Mouse (Mus musculus): ENCODE measurements at regions not wholly inside any gene's neighbourhood (a gene's known extent, or its start where the extent isn't known, plus 50 kb on each side); places are given as distances from the start of the nearest gene placed in this dataset.

DNA sequence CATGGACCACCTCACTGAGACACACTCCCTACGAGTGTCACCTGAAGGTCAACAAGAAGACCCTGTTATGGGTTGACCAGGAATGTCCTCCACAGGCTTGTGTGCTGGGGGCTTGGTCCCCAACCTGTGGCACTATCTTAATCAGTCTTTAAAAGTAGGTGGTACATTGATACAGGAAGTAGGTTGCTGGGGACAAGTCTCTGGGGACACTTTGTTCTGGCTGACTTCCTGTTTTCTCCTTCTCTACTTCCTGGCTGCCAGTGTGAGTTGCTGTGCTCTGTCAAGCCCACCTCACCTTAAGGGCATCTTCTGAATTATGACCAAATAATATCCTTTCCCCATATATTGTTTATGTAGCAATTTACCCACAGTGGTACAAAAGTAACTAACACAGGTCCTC is 96.1 kb downstream of the Cct6b start:
- POLR2A ChIA-PET, result no interaction called here

DNA sequence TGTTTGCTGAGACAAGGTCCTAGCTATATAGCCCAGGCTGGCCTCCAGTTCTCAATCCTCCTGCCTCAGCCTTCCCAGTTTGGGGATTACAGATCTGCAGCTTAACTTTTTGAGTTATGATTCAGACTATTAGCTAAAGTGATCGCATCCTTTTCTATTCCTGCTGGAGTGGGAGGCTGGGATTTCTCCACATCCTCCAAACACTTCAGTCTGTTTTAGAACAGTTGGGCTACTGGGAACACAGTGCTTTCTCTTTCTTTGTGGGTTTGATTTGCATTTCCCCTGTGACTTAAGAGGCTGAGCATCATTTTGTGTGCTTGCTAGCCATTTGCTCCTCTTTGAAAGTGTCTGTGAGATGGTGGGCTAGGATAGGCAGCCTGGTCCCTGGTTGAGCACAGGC is 100.0 kb downstream of the Cct6b start:
- POLR2A ChIA-PET, result no interaction called here
- CTCF ChIA-PET, result interaction anchor here in 1 of 4 experiments (1.2 kb wide), 1 partner anchor 51 kb away, joined by 4 read pairs; no protein-coding TSS in a partner anchor

More for the DNA sequence above, 96.1 kb downstream of the Cct6b start:
- CTCF ChIA-PET, result no interaction called here

DNA sequence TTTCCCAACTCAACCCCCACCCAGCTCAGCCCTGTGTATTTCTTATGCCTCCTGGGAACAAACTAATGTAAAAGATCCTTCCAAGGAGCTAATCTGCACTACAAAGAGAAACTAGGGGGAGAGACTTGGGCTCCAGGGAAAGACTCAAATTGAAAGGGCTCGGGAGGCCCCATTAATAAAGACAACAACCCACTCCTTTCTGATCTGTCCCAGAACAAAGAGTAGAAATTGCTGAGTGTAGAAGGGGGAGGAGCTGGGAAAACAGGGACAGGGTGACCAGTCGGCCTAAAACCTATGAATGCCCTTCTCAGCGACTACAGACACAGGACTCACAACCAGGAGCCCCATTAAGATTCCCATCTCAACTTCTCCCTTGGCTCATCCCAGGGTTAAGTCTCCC is 102.0 kb downstream of the Cct6b start:
- POLR2A ChIA-PET, result interaction anchor here (0.6 to 1.9 kb wide), 11 partner anchors 8 to 606 kb away, joined by 3 to 7 read pairs (median 3); no protein-coding TSS in a partner anchor
- CTCF ChIA-PET, result interaction anchor here in 3 of 4 experiments (0.6 to 2.0 kb wide), 4 partner anchors 10 to 229 kb away, joined by 3 to 8 read pairs (median 4); no protein-coding TSS in a partner anchor

DNA sequence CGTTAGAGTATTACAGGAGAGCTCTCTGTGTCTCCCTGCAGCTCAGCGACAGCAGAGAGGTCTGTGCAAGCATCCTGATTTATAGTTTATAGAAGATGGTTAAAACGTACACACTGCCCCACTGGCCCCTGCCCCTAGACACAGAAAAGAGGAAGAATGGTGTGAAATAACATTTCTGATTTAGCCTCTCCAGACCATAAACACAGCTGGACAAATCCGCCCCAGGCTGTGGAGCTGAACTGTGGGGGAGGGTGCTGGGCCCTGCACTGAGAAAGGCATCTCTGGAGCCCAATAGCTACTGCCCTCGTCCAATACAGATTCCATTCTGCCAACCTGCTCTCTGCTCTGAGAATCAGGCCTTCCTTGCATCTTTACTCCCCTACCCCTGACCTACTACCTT is 112.4 kb downstream of the Cct6b start:
- POLR2A ChIA-PET, result interaction anchor here in 1 of 4 experiments (0.6 to 1.5 kb wide), 3 partner anchors 44 to 400 kb away, joined by 3 to 5 read pairs (median 3); no protein-coding TSS in a partner anchor
- CTCF ChIA-PET, result interaction anchor here in 1 of 4 experiments (1.3 kb wide), 1 partner anchor 11 kb away, joined by 3 read pairs; no protein-coding TSS in a partner anchor

DNA sequence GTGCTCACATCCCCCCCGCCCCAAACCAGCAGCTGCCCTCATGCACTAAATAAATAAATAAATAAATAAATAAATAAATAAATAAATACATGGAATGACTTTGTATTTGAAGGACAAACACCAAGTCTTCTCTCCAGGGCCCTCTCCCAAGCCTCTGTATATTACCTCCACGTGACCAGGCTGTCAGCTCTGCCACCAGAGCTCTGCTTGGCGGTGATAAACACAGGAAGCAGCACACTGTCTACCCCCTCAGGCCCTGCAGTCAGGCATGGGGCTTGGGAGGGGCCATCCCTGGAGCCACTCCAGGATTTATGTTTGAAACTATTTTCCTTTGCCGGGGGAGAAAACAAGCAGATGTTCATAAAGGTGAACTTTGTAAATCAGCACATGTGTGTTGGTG is 125.6 kb downstream of the Cct6b start:
- POLR2A ChIA-PET, result interaction anchor here in 1 of 4 experiments (0.5 to 0.6 kb wide), 2 partner anchors 24 to 63 kb away, joined by 3 read pairs; no protein-coding TSS in a partner anchor

DNA sequence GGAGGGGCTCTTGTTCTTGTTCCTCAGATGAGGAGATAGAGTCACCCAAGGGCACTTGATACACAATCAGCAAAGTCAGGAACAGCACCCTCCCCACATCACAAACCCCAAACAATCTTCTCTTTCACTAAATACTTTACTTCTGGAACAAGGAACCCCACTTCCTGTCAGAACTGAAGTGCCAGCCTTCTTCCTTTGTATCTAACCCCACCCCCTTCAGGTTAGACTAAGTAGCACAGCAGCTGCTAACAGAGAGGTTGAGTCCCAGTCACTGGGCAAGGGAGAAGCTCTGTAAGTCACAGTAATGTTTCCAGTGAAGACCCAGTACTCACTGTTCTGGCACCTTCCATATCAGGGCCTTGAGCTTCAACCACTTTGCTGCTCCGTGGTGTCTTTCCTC is 131.9 kb downstream of the Cct6b start:
- ChIA-PET POLR2A (interaction anchor here in 2 of 4 experiments (1.1 to 1.6 kb wide), 4 partner anchors 14 to 67 kb away, joined by 3 to 5 read pairs (median 3); no protein-coding TSS in a partner anchor), CTCF (interaction anchor here in 3 of 4 experiments (0.9 to 2.0 kb wide), 3 partner anchors 13 to 19 kb away, joined by 3 to 7 read pairs (median 3); no protein-coding TSS in a partner anchor)

More for the DNA sequence above, 125.6 kb downstream of the Cct6b start:
- CTCF ChIA-PET, result no interaction called here

DNA sequence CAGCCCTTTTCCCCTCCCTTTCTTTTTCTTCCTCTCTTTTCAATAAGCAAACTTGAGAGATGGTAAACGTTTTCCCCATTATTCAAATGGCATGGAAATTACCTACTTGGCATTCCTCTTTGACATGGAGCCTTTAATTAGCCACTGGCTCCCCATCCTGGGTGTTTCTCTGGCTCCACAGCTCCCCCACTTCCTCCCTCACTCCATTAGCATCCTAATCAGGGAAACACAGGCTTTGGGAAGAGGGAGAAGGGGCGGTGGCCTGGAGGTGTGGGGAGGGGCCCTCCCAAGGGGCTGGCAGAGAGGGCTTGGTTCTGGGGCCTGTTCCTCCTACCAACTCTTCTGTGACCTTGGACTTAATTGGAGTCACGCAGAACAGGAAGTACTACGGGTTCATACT is 132.7 kb downstream of the Cct6b start:
- POLR2A ChIA-PET, result interaction anchor here in 3 of 4 experiments (0.5 to 1.5 kb wide), 5 partner anchors 13 to 68 kb away, joined by 3 to 5 read pairs (median 3); no protein-coding TSS in a partner anchor
- CTCF ChIA-PET, result interaction anchor here in 3 of 4 experiments (0.7 to 2.0 kb wide), 5 partner anchors 14 to 19 kb away, joined by 3 to 7 read pairs (median 3); no protein-coding TSS in a partner anchor

DNA sequence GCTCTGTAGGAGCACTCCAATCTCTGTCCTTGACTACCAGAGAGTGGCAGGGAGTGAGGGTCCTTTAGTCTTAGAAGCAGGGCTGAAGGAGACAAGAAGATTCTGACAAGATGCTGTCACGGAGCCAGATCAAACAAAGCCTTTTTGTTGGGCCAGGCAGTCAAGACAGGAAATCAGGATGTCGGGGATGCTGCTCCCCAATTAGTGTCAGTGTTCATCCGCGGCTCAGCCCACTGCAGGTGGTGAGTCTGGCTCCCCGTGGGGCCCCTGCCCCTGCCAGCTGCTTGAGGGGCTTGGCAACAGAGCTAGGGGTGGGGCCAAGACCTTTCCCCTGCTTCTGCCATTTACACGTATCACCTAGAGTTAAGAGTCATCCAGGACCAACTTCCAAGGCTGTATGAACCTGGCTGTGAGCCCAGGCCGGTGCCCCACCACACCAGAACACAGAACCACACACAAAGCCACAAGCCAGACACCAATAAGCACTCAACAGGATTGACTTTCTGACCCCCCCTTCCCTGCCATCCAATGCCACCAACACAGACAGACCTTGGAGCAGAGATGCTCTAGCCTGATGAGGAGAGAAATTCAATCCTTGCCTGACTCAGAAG is 137.5 kb downstream of the Cct6b start:
- ChIA-PET CTCF (no interaction called here), POLR2A (no interaction called here)

DNA sequence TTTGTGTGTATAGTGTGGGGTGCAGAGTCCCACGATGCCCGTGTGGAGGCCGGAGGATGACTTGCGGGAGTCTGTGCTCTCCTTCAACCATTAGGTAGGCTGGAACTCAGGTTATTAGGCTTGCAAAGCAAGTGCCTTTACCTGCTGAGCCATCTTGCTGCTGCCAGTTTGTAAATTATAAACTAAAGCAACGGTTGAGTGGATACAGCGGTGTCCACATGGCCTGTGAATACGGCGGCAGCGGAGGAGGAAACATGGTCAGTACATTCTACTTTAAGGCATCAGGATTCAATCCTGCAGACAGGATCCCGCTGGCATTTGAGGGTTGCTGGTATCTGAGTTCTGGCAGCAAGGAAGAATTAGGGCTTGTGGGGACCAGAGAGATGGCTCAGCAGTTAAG is 143.1 kb downstream of the Cct6b start:
- POLR2A ChIA-PET, result no interaction called here
- CTCF ChIA-PET, result no interaction called here

DNA sequence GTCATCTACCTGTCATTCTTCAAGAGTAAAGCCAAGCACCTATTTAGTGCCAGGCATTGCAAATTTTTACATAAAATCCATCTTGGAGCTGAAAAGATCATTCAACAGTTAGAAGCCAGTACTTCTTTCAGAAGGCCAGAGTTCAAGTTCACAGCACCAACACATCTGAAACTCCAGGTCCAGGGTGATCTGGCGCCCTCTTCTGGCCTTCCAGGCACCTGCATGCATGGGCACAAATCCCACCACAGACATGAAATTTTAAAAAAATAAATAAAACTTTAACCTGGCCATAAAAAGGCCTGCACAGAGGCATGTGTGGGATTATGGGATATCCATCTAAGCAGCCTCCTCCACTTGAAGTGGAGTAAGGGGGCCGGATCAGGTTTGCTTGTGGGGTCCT is 144.7 kb downstream of the Cct6b start:
- ChIA-PET POLR2A (no interaction called here), CTCF (no interaction called here)

DNA sequence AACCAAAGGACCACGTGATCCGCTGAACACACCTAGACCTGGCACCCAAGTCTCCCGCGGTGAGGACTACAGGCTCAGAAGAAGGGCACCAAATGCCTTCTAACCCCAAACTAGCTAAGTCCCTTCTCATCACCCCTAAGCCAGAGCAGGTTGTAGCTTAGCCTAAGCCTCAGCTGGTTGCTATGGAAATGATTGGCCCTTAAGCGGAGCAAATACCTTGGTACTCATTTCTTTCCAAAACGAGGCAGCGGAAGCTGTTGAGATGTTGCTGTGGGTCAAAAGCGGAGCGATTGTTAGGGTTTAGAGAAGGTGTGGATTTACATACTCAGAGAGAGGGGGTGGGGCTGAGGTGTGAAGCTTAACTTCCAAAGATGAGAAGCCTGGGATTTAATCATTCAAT is 145.7 kb downstream of the Cct6b start:
- ChIA-PET CTCF (interaction anchor here in 3 of 4 experiments (0.5 to 1.8 kb wide), 5 partner anchors 15 to 383 kb away, joined by 3 to 6 read pairs (median 3); no protein-coding TSS in a partner anchor), POLR2A (interaction anchor here in 3 of 4 experiments (0.7 to 1.1 kb wide), 5 partner anchors 13 to 251 kb away, joined by 3 to 5 read pairs (median 3); no protein-coding TSS in a partner anchor)

DNA sequence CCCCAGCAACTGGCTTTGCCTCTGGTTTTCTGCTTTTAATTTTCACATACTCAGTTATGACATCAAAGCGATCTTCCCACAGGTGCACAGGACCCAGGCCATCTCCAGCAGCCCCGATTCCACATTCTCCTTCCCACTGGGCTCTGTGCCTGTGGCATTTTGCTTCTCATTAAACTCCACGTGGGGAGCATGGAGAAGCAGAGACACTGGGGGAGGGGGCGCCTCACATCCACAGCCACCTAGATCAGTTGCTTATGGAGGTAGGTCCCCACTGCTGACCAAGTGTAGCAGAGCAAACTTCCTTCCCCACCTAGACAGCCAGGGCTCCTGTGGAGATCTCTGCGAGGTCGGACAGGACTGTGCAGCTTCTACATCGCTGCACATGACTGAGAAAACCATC is 147.3 kb downstream of the Cct6b start:
- CTCF ChIA-PET, result interaction anchor here in 1 of 4 experiments (1.8 kb wide), 1 partner anchor 381 kb away, joined by 5 read pairs; no protein-coding TSS in a partner anchor
- POLR2A ChIA-PET, result no interaction called here

DNA sequence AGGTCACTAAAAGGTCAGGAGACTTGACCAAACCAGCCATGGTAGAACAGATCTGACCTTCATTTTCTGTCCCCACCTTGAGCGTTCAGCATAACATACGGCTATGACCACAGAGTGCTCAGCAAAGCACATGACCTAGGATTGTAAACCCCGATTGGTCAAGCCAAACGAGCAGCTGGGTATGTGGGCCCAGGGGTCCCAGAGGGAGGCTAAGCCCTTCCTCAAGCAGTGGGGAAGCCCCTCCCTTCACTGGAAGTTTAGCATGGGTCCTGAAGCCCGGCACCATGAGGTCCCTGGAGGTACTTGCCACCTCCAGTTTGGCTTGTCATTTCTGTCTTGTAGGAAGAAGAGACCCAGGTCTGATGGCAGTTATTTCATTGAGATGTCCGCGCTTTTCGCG is 149.8 kb downstream of the Cct6b start:
- ChIA-PET POLR2A (interaction anchor here in 1 of 4 experiments (0.8 kb wide), 1 partner anchor 379 kb away, joined by 3 read pairs; no protein-coding TSS in a partner anchor), CTCF (interaction anchor here (0.6 to 2.5 kb wide), 21 partner anchors 12 to 475 kb away, joined by 3 to 13 read pairs (median 4); partner anchors contain the start of genes Fndc8 (in 1 of the 4) and Rad51d (in 1 of the 4))

DNA sequence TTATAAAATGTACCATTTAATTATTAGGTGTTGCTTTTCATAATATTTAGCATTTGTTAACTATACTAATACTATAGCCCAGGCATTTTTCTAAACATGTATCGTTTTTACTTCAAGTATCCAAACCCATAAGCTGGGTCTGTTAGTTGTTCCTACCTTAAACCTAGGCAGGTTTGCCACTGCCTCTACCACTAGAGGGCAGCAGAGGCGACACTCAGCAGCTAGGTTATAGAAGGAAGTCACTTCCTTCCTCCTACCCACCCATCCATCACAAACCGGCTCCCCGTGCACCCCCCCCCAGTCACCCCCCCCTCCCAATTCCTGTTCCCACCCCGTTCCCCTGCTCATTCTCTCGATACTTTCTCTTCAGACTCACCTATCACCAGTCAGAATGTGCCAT is 150.6 kb downstream of the Cct6b start:
- ChIA-PET POLR2A (interaction anchor here in 3 of 4 experiments (0.8 to 0.9 kb wide), 3 partner anchors 18 to 592 kb away, joined by 3 to 4 read pairs (median 3); no protein-coding TSS in a partner anchor), CTCF (interaction anchor here (0.5 to 2.5 kb wide), 58 partner anchors 9 to 1056 kb away, joined by 3 to 13 read pairs (median 4); partner anchors contain the start of genes Fndc8 (in 1 of the 4), Rad51d (in 1 of the 4) and Slfn5 (in 1 of the 4))

DNA sequence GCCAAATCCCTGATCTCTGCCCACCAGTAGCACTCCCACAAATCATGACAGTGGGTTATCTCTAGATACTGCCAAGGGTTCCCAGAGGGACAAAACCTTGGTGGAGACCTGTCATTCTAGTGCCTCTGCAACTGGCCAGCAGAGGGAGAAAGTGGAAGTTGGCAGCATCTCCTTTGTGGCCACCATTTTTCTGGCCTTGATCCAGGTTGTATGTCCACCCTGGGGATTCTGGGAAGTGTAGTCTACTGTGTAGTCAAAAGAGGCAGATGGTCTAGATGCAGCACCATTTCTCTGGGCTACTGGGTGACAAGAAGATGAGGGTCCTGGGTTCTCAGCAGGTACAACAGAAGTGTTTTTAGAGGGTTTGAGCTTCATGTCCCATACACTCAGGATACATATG is 152.1 kb downstream of the Cct6b start:
- CTCF ChIA-PET, result interaction anchor here in 2 of 4 experiments (0.7 to 2.5 kb wide), 4 partner anchors 10 to 97 kb away, joined by 3 to 13 read pairs (median 4); no protein-coding TSS in a partner anchor
- POLR2A ChIA-PET, result no interaction called here

DNA sequence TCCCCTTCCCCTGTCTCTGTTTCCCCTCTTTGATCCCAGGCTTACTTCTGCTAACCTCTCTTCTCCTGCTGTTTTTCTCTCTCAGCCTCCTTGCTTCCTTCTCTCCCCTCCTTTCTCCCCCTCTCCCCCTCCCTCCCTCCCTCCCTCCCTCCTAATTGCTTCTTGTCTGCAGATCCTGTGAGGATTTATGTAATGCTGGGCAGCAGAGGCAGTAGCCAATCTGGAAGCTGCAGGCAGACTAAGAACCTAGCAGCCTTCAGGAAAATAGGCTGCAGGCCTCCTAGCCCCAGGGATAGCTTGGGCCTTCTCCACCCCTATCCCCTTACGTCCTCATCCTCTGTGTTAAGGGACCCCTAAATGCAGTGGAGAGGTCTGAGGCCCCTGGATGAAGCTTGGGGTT is 155.2 kb downstream of the Cct6b start:
- POLR2A ChIA-PET, result no interaction called here
- CTCF ChIA-PET, result no interaction called here

DNA sequence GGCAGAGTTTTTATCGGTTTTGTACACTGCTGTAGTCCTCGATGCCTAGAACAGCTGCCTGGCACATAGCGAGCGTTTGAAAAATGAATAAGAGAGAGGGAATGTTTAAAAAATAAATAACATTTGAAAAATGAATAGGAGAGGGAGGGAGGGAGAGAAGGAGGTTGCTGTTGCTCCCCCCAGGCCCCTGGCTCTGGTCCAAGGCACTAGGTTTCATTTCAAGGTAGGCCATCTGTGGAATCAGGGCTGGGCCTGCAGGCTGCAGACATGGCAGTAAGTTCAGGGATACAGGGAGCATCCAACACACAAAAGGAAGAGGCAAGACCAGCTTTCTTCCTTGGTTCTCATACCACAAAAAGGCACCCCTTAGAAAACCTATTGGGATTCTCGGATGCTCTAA is 156.5 kb downstream of the Cct6b start:
- ChIA-PET POLR2A (no interaction called here), CTCF (no interaction called here)

DNA sequence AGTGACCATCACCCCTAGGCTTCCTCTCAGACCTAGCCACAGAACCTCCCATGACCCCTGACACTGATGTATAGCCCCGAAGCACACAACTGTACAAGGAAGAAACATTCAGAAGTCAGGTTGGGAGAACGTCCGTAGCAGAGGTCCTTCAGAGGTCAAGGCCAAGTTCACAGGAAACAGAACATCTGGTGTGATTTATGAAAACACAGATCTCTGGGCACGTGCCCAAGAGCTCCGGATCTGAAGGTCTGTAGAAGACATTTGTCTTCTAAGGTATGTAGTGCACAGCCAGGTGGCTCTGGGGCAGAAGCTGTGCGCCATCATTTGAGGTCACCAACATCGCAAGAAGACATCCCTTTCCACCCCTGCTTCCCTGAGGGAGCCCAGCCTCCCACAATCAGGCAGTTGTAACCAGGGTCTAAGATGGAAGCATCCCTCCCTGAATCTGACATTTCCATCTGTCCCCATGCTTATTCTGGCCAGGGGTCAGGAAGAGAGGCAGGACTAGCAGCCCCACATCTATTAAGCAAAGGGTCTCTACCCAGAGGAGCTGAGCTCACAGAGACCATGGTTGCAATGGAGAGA is 159.8 kb downstream of the Cct6b start:
- CTCF ChIA-PET, result interaction anchor here in 1 of 4 experiments (0.7 kb wide), 1 partner anchor 14 kb away, joined by 6 read pairs; no protein-coding TSS in a partner anchor
- POLR2A ChIA-PET, result no interaction called here

DNA sequence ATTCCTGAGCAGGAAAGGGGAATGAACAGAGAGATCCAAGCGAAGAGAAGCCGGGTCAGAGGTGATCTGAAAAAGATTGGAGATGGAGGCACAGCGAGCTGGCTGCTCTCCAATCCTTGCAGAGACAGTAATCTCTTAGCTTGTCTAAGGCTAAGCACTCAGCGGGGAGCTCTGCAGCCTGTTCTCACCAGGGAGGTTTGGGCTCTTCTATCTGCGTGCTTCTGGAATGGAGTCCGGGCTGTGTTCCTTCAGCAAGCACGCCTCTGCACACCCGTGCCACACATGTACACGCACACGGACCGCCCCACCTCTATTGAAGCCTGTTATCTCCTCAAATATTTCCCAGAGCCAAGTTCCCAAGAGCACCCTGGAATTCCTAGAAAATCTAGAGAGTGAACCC is 161.3 kb downstream of the Cct6b start:
- ChIA-PET CTCF (interaction anchor here in 3 of 4 experiments (0.6 to 3.0 kb wide), 5 partner anchors 10 to 181 kb away, joined by 3 to 13 read pairs (median 6); no protein-coding TSS in a partner anchor), POLR2A (no interaction called here)
